19 mouse cellular contexts compared by ENCODE assay signal in genomic region chr2:80602756-80603155, GRCm38 (mm10).
"Had no signal": no experiment of that assay in that cellular context is flagged by ENCODE, and none has a peak within 500 bp of the region (broad histone marks: within the 10 kb centered on the region; RNA-seq: fewer than 3 reads in every experiment).

No protein-coding gene starts in this region.

- H3K4me3 ChIP-seq: left cerebral cortex, adult 2 months; liver, embryonic 13.5 days; midbrain, embryonic 12.5 days; midbrain, embryonic 15.5 days; neural tube, embryonic 12.5 days; neural tube, embryonic 15.5 days; stomach, embryonic 15.5 days had no signal

- H3K9ac ChIP-seq: liver, embryonic 13.5 days; lung, embryonic 14.5 days; midbrain, embryonic 12.5 days; midbrain, embryonic 15.5 days; neural tube, embryonic 12.5 days; neural tube, embryonic 15.5 days; stomach, embryonic 15.5 days had no signal

- H3K9me3 ChIP-seq: liver, embryonic 13.5 days; midbrain, embryonic 12.5 days; midbrain, embryonic 15.5 days; neural tube, embryonic 12.5 days; neural tube, embryonic 15.5 days; stomach, embryonic 15.5 days had no signal

- DNase-seq: kidney, adult 9 months; kidney, postnatal 14 days; kidney, postnatal 4 days; layer of hippocampus, adult 9-11 months; layer of hippocampus, postnatal 36 days; liver, embryonic 13.5 days; lung, embryonic 14.5 days; right cerebral cortex, adult 18-20 months; right cerebral cortex, postnatal 25 days; spleen, adult 18-20 months; thymus, postnatal 36 days had no signal

- H3K36me3 ChIP-seq: liver, embryonic 13.5 days; midbrain, embryonic 12.5 days; midbrain, embryonic 15.5 days; neural tube, embryonic 12.5 days; neural tube, embryonic 15.5 days; stomach, embryonic 15.5 days had no signal

- ATAC-seq: lung, postnatal 0 days; midbrain, embryonic 15.5 days had no signal

- H3K4me2 ChIP-seq: liver, embryonic 13.5 days; lung, embryonic 14.5 days; midbrain, embryonic 12.5 days; midbrain, embryonic 15.5 days; neural tube, embryonic 12.5 days; neural tube, embryonic 15.5 days; stomach, embryonic 15.5 days had no signal

- H3K27ac ChIP-seq: left cerebral cortex, adult 2 months; liver, embryonic 13.5 days; macrophage; midbrain, embryonic 12.5 days; midbrain, embryonic 15.5 days; neural tube, embryonic 12.5 days; neural tube, embryonic 15.5 days; stomach, embryonic 15.5 days had no signal

- H3K27me3 ChIP-seq: liver, embryonic 13.5 days; midbrain, embryonic 12.5 days; midbrain, embryonic 15.5 days; neural tube, embryonic 12.5 days; neural tube, embryonic 15.5 days; stomach, embryonic 15.5 days had no signal

- H3K4me1 ChIP-seq: liver, embryonic 13.5 days; midbrain, embryonic 12.5 days; midbrain, embryonic 15.5 days; neural tube, embryonic 12.5 days; neural tube, embryonic 15.5 days; stomach, embryonic 15.5 days had no signal
